Mouse (Mus musculus) lung, embryonic 14.5 days (tissue): ENCODE measurements around the gene Clgn. TPM values are rescaled to one million over a fixed set of nuclear protein-coding genes. Genes with fewer than 3 reads are reported as not detected.

Experiments
- ATAC-seq: fragments of 200-750 bp; cut with Nextera tagmentation; 2 replicates; pipeline ENCODE4 v1.8.0; 2017; ENCODE audit warnings: mild to moderate bottlenecking, moderate TSS enrichment, moderate library complexity; ENCODE audit not compliant: insufficient read depth
- DNase-seq: peaks from one replicate; pipeline ENCODE4 v3.0.0-alpha.2; 2015
- H3K27ac ChIP-seq: fragments of 300-500 bp; sonication (generic); 2 replicates; pipeline ENCODE4 v1.5.1; 2014; ENCODE audit warnings: low read depth, mild to moderate bottlenecking, moderate library complexity
- H3K27me3 ChIP-seq: fragments of 300-500 bp; sonication (generic); 2 replicates; pipeline ENCODE4 v1.6.1; 2014; ENCODE audit warnings: low read length, control low read depth; ENCODE audit not compliant: insufficient read depth
- H3K36me3 ChIP-seq: fragments of 300-500 bp; sonication (generic); 2 replicates; pipeline ENCODE4 v1.6.1; 2014; ENCODE audit warnings: control low read depth; ENCODE audit not compliant: insufficient read depth
- H3K4me1 ChIP-seq: fragments of 300-500 bp; sonication (generic); 2 replicates; pipeline ENCODE4 v1.6.1; 2014; ENCODE audit warnings: antibody characterized with exemption, control low read depth; ENCODE audit not compliant: insufficient read depth
- H3K4me2 ChIP-seq: fragments of 300-500 bp; sonication (generic); 2 replicates; pipeline ENCODE4 v1.6.1; 2014; ENCODE audit warnings: mild to moderate bottlenecking
- H3K4me3 ChIP-seq: fragments of 300-500 bp; sonication (generic); 2 replicates; pipeline ENCODE4 v1.5.1; 2014; ENCODE audit warnings: low read depth, low read length
- H3K9ac ChIP-seq: fragments of 300-500 bp; sonication (generic); 2 replicates; pipeline ENCODE4 v1.6.1; 2014
- H3K9me3 ChIP-seq: fragments of 300-500 bp; sonication (generic); 2 replicates; pipeline ENCODE4 v1.6.1; 2016; ENCODE audit warnings: low read depth, low read length, control low read depth
- CTCF ChIP-seq: IDR thresholded peaks from 2 replicates; pipeline ENCODE4 v1.5.1; 2016; ENCODE audit warnings: antibody characterized with exemption, low read depth
- WGBS: fragments of 180-500 bp; shearing (Covaris S2); extraction: QIAGEN DNeasy Blood & Tissue Kit; methylation state at CpG from one replicate; pipeline ENCODE4 v1.1.7; 2014; 5-methylcytosine and 5-hydroxymethylcytosine counted together
- polyA plus RNA-seq: library from polyadenylated mRNA; unstranded; fragments of >200 nt; fragmentation: Nextera tagmentation; extraction: Ambion mirVana; gene quantifications from 2 replicates; pipeline ENCODE4 v1.2.1, GENCODE M21; 2014

The Clgn gene
- polyA plus RNA-seq, 1 experiment from 2014 or later = 0.12 TPM

- ATAC-seq (no peak), DNase-seq (no peak)
- 46% methylated on average over 4 of the region's 4 CpGs for WGBS
- H3K36me3 ChIP-seq = no peaks in the 10 kb centered on the region
- TF ChIP-seq CTCF = no peak
- H3K27ac ChIP-seq = no peak overlapping the region
- no peak overlapping the region for H3K4me2 ChIP-seq
- no peaks in the 10 kb centered on the region for H3K9me3 ChIP-seq
- no peaks in the 10 kb centered on the region for H3K4me1 ChIP-seq
- no peaks in the 10 kb centered on the region for H3K27me3 ChIP-seq
- H3K9ac ChIP-seq = no peak overlapping the region
- H3K4me3 ChIP-seq = no peak overlapping the region
These were observed 9.5 kb upstream of the Clgn start for GRCm38 (mm10) chr8:83380141-83380540.

GRCm38 (mm10) chr8:83381016-83381415 lies 8.7 kb upstream of the Clgn start:
- Histone ChIP-seq H3K27ac (no peak overlapping the region), H3K4me1 (no peaks in the 10 kb centered on the region), H3K9ac (no peak overlapping the region), H3K4me3 (no peak overlapping the region), H3K36me3 (no peaks in the 10 kb centered on the region), H3K27me3 (no peaks in the 10 kb centered on the region), H3K9me3 (no peaks in the 10 kb centered on the region), H3K4me2 (no peak overlapping the region)
- ATAC-seq (no peak), DNase-seq (no peak)
- TF ChIP-seq CTCF = no peak
- WGBS = 74% methylated on average over 2 of the region's 2 CpGs

GRCm38 (mm10) chr8:83382850-83383249 lies 6.8 kb upstream of the Clgn start:
- DNase-seq = no peak
- Histone ChIP-seq H3K27me3 (no peaks in the 10 kb centered on the region), H3K36me3 (no peaks in the 10 kb centered on the region), H3K27ac (no peak overlapping the region), H3K4me2 (no peak overlapping the region), H3K4me1 (no peaks in the 10 kb centered on the region), H3K4me3 (no peak overlapping the region), H3K9ac (no peak overlapping the region), H3K9me3 (no peaks in the 10 kb centered on the region)
- ATAC-seq = no peak
- WGBS = 18% methylated on average over 2 of the region's 2 CpGs
- TF ChIP-seq CTCF = no peak

- no peaks in the 10 kb centered on the region for H3K36me3 ChIP-seq
- H3K27ac ChIP-seq = no peak overlapping the region
- DNase-seq (no peak), ATAC-seq (no peak; the same call in 1 of the 2 replicates)
- TF ChIP-seq CTCF = no peak
- H3K9ac ChIP-seq = peak overlapping the region; percentile 29; the same call in 1 of the 2 replicates
- H3K4me1 ChIP-seq = no peaks in the 10 kb centered on the region
- H3K4me3 ChIP-seq = peak overlapping the region; percentile 40
- 7% methylated on average over 14 of the region's 14 CpGs for WGBS
- no peaks in the 10 kb centered on the region for H3K9me3 ChIP-seq
- peaks cover 29% of the 10 kb centered on the region for H3K27me3 ChIP-seq
- H3K4me2 ChIP-seq = peak overlapping the region; percentile 71
These were observed 487 bp downstream of the Clgn start for GRCm38 (mm10) chr8:83390006-83390701.

GRCm38 (mm10) chr8:83392521-83392920 lies 2.9 kb downstream of the Clgn start:
- no peak overlapping the region for H3K4me3 ChIP-seq
- H3K27ac ChIP-seq = no peak overlapping the region
- H3K27me3 ChIP-seq = peaks cover 29% of the 10 kb centered on the region
- WGBS = 65% methylated on average over 1 of the region's 1 CpGs
- H3K9me3 ChIP-seq = no peaks in the 10 kb centered on the region
- no peak for DNase-seq
- no peaks in the 10 kb centered on the region for H3K4me1 ChIP-seq
- TF ChIP-seq CTCF = no peak
- no peaks in the 10 kb centered on the region for H3K36me3 ChIP-seq
- no peak for ATAC-seq
- no peak overlapping the region for H3K4me2 ChIP-seq
- H3K9ac ChIP-seq = no peak overlapping the region

GRCm38 (mm10) chr8:83394325-83394724 lies 4.7 kb downstream of the Clgn start:
- no peaks in the 10 kb centered on the region for H3K9me3 ChIP-seq

GRCm38 (mm10) chr8:83396680-83397079 lies 7.0 kb downstream of the Clgn start:
- Histone ChIP-seq H3K9me3 (no peaks in the 10 kb centered on the region), H3K9ac (no peak overlapping the region), H3K4me1 (no peaks in the 10 kb centered on the region), H3K36me3 (no peaks in the 10 kb centered on the region), H3K27me3 (no peaks in the 10 kb centered on the region), H3K4me3 (no peak overlapping the region), H3K27ac (no peak overlapping the region), H3K4me2 (no peak overlapping the region)
- 77% methylated on average over 6 of the region's 6 CpGs for WGBS
- ATAC-seq (no peak), DNase-seq (no peak)
- TF ChIP-seq CTCF = no peak

More at GRCm38 (mm10) chr8:83394325-83394724, 4.7 kb downstream of the Clgn start:
- Histone ChIP-seq H3K27me3 (peaks cover 19% of the 10 kb centered on the region), H3K4me3 (no peak overlapping the region), H3K4me1 (no peaks in the 10 kb centered on the region), H3K27ac (no peak overlapping the region), H3K4me2 (no peak overlapping the region), H3K9ac (no peak overlapping the region), H3K36me3 (no peaks in the 10 kb centered on the region)
- no peak for DNase-seq
- WGBS = 86% methylated on average over 5 of the region's 5 CpGs
- no peak for ATAC-seq
- TF ChIP-seq CTCF = no peak
